Mouse (Mus musculus) ES-Bruce4 (cell line): ENCODE measurements at regions not wholly inside any gene's neighbourhood (a gene's known extent, or its start where the extent isn't known, plus 50 kb on each side); places are given as distances from the start of the nearest gene placed in this dataset.

Experiments used
- CTCF ChIP-seq: IDR thresholded peaks from one replicate; pipeline ENCODE4 v1.8.1; 2011; ENCODE audit warnings: low read depth, low read length
- EP300 ChIP-seq: IDR thresholded peaks from 2 replicates; pipeline ENCODE4 v1.6.1; 2011; ENCODE audit warnings: low read depth, low read length; ENCODE audit not compliant: insufficient read depth
- POLR2A ChIP-seq: IDR thresholded peaks from one replicate; pipeline ENCODE4 v1.8.1; 2011; ENCODE audit warnings: low read length; ENCODE audit not compliant: insufficient read depth

- TF ChIP-seq CTCF (no peak), POLR2A (no peak), EP300 (no peak)
These were observed 730.9 kb upstream of the 4930444P10Rik start for GRCm38 (mm10) chr1:16824057-16824456.
